Mouse (Mus musculus) adrenal gland (tissue): Measurements from ENCODE around the gene Mpped2.

Experiments
- intact Hi-C: fragments of 180-260 bp; cut with DNase I; formaldehyde crosslinking; loops from one replicate; pipeline ENCODE4 v1.15.1; 2025

Gene Mpped2

GRCm38 (mm10) chr2:106846511-106846910 is 153.4 kb downstream of the Mpped2 start:
- intact Hi-C loops: no loop called here

DNA sequence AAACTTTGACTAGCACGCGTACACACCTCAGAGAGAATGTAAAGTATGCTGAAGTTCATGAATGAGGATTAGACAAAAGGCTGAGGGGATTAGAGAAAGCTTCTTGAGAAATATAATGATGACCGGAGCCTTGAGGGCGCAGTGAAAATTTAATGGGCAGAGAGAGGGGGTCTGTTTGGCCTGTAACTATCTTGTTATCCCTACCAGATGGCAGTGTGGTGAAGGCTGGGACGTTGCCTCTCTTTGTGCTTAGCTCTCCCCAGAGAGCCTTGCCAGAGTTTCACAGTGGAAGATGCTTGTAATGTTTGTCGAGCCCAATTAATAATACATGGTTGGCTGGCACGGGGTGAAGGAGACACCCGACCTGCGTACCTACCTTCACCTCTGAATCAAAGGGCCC is 156.3 kb downstream of the Mpped2 start:
- intact Hi-C loops: no loop called here

DNA sequence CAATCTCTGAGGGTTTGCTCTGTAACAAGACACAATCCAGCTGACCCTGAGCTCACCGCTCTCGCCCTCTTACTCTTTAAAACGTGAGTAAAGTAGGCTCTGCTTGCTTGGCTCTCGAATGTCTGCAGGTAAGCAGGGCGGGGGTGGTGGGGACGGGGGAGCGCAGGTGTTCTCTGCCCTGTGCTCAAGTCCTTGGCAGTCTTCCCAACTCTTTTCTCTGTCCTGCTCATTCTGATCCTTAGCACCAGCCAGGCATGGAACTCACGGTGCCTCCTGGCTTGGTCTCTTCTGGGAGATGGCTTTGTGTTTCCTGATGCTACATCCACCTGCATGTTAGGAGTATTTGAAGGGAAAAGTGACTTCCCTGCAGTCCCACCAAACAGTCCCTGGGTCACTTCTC is 158.4 kb downstream of the Mpped2 start:
- intact Hi-C loops: no loop called here

- intact Hi-C loops: no loop called here
Observed at GRCm38 (mm10) chr2:106854213-106854612, 161.1 kb downstream of the Mpped2 start.

DNA sequence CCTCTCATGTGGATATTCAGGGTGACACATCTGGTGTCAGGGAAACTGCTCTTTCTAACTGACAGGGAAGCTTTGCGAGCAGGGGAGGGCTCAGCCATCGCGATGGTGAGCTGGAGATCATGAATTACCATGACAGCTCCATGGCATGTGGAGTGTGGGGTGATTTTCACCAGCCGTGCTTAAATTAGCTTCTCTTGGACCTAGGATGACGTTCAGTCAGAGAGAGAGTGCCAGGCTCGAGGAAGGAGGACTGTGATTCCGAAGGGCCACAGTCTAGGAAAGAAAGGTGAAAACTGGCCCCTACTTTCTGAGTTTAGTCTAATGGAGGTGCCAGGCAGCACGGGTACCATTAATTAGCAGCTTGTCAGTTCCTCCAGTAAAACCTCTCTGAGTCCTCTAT is 161.7 kb downstream of the Mpped2 start:
- intact Hi-C loops: no loop called here

DNA sequence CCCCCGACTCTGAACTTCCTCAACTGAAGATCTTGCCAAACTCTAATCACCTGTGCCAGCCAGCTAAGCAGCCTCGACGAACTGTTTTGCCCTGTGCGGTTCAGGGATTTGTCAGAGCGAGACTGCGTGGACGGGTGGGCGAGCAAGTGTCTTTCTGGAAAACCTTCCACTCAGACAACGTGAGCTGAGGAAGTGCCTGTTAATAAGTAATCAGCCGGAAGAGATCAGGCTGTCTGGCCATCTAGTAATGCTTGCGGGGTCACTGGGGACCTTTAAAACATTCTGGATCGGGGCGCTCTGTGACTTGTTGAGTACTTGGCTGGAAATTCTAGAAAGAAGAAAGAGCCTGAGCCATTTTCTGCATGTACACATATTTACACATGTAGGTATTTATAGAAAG is 162.1 kb downstream of the Mpped2 start:
- intact Hi-C loops: no loop called here

GRCm38 (mm10) chr2:106855623-106856350 is 162.7 kb downstream of the Mpped2 start:
- intact Hi-C loops: no loop called here

GRCm38 (mm10) chr2:106856361-106856961 is 163.4 kb downstream of the Mpped2 start:
- intact Hi-C loops: no loop called here

GRCm38 (mm10) chr2:106857258-106857657 is 164.2 kb downstream of the Mpped2 start:
- intact Hi-C loops: no loop called here

GRCm38 (mm10) chr2:106857711-106858110 is 164.6 kb downstream of the Mpped2 start:
- intact Hi-C loops: no loop called here

DNA sequence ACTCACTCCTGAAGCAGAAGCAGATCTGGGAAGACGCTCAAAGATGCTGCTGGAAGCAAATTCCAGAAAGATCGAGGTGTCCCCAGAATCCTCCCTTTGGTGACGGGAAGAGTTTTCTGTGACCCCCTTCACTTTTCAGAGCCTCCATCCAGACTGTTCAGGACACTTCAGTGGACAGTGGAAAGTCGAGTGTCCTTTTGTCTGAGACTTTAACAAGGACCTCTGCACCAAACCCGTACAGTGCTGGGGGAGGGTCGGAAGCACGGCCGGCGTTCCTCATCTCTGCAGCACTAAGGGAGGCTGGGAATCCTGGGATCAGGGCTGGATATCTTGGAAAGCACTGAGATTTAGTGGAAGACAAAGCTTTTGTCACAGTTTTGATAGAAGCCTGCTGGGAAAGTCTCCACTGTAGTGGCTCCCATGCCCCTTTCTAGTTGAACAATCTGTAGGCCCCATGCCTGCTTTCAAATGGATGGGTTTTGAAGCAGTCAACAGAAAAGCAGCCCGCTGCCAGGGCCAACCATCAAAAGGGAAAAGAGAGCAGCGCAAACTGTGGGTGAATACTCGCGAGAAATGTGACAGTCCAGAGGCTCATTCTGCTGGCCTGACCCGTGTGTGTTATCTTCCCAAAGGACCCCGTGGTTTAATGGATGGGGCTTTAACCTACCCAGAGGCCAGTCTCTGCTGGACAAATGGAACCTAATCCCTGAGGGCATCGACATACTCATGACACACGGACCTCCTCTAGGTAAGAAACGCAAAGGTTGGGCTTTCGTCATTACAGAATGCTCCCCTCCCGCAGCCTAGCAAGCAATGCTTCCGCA is 168.0 kb downstream of the Mpped2 start:
- intact Hi-C loops: no loop called here

- intact Hi-C loops: no loop called here
Observed at GRCm38 (mm10) chr2:106863050-106863653, 170.1 kb downstream of the Mpped2 start.

DNA sequence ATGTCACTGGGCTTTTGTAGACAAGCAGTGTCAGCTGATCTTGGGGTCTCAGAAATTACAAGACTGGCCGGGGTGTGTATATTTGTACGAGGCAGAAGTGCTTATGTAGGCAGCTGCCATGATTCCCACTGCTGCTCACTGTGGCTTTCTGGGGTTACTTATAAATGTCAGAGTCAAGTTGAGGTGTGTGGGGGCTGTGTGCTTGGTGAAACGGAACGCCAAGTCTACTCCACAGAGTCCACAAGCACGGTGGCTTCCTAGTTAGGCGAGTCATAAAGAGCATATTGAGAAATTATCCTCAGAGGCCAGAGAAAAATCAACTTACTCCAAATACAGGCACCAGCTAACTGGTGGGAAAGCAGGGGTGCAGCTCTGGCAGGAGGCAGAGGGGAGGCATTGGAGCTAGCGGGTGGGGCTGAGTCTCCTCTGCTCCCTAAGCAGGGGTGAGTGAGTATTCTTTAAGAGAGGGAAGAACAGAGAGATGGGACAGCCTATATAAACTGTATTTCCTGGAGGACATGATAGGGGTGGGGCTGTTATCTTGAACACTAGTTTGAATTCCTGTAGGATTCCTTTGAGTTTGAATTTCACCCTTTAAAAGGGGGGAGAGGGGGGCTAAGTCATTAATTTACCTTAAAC is 172.2 kb downstream of the Mpped2 start:
- intact Hi-C loops: no loop called here

- intact Hi-C loops: no loop called here
Observed at GRCm38 (mm10) chr2:106866303-106866702, 173.2 kb downstream of the Mpped2 start.

DNA sequence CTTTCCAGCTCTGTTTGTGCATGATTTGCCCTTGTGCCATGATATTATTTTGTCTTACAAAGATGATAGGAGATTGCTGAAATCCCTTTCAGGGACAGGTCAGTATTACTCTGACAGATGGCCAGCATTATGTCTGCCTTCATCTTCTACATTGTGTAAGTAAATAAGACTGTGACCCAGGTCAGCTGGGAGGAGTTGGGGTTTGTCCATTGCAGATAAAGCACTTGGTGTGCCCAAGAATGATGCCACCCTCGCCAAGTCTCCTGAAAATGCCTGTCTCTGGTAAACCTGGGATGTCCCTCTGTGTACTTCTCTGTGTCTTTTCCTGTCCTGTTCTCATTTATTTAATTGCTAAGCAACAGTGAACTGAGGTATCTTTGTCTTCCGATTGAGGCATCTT is 177.8 kb downstream of the Mpped2 start:
- intact Hi-C loops: no loop called here

DNA sequence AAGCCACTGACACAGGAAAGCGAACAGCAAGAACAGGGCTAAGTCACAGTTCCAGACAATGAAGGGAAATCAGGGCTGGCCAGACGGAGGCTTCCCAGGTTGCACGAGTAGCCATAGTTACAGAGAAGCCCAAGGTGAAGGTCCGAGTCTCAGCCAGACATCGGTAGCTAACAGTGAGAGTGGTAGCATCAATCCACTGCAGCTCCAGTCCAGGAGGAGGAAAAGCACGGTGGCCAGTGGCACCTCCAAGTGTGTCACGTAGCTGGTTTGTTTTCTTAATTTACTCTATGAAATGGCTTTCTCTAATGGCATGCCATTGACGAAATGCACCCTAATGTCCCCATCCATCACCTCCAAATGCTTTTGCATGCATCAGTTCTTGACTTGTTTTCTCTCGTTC is 180.1 kb downstream of the Mpped2 start:
- intact Hi-C loops: no loop called here

DNA sequence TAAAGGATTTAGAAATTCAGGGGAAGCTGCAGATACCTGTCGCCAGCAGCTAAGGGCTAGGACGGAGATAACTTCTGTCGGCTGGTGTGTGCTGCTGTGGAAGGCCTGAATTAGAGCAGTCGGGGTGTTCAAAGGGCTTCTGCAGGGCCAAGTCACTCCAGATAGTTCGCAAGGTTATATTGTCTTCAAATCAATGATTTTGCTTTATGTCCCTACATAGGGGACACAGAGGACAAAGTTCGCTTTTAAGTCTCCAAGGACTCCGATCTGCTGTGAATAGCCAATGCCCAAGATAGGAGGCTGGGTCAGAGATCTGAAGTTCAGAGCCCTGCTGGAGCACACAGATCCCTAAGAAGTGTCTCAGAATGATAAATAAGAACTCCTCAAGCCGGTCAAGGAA is 190.3 kb downstream of the Mpped2 start:
- intact Hi-C loops: no loop called here

- intact Hi-C loops: no loop called here
Observed at GRCm38 (mm10) chr2:106888174-106888573, 195.1 kb downstream of the Mpped2 start.

DNA sequence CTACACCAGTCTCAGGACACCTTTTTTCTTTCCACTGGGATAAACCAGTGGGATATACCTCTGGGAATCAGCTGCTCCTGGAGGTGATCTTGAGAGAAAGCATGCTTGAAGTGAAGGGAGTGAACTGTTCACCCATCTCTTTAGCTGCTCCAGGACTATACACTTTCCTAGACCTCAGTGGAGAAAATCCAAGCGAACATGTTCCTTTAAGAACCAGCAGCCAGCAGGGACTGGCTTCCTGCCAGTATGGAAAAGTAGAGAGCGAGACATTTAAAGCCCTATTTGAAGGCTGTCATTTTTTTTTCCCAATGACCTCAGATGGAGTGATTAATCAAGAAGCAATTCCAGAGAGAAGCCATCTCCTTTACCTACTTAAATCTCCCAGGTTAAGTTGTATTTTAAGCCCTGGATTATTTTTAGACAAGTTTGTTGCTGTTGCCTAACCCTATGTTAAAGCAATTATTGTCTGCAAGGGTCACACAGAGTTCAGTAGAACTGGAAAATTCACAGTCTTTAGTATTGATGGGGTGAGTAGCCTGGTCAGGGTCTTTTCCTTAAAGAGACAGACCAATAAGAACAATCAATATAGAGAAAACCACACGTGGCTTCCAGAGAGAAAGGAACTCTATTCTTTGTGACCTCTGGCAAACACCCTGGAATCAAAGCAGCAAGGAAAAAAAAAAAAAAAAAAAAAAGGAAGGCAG is 196.4 kb downstream of the Mpped2 start:
- intact Hi-C loops: no loop called here

GRCm38 (mm10) chr2:106893376-106893775 is 200.3 kb downstream of the Mpped2 start:
- intact Hi-C loops: no loop called here
